Mouse (Mus musculus) C2C12 (cell line): Measurements from ENCODE around the gene Slc48a1.

ENCODE experiments used
- CEBPB ChIP-seq: IDR thresholded peaks from one replicate; pipeline ENCODE4 v1.6.1; 2011; ENCODE audit warnings: low read depth, mild to moderate bottlenecking, control low read depth, moderate library complexity
- CTCF ChIP-seq: IDR thresholded peaks from one replicate; pipeline ENCODE4 v1.5.1; 2011; ENCODE audit not compliant: control insufficient read depth, insufficient read depth, insufficient read length
- MYOG ChIP-seq: IDR thresholded peaks from one replicate; pipeline ENCODE4 v1.6.1; 2011; ENCODE audit not compliant: control insufficient read depth, insufficient read length; ENCODE audit errors: extremely low read depth
- USF1 ChIP-seq: IDR thresholded peaks from one replicate; pipeline ENCODE4 v1.6.1; 2011; ENCODE audit warnings: low read depth, mild to moderate bottlenecking, control low read depth, moderate library complexity

DNA sequence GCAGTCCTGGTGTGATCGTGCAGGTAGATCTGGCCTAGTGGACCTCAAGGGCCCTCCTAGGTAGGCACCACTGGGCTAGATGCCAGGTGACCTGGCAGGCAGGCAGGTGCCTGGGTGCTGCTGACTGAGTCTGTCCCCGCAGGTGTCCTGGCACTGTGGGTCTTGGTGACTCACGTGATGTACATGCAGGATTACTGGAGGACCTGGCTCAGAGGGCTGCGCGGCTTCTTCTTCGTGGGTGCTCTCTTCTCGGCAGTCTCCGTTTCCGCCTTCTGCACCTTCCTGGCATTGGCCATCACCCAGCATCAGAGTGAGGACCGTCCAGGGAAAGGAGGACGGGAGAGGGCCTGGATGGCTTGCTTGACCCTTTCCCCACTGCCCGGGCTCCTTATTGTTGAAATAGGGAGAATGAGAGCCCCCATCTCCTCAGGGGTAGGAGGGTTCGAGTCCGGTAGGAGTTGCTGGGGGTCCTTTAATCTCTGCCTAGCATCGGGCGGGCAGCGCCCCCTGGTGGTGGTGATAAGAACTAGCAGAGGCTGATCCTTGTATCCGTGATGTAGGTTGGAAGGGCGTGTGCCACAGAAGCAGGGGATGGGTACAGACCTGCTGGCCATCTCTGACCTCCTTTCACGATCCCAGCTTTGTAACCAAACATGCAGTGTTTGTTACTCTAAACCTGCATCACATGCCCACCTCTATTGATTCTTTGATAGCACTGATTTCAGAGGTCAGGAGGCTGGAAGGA lies 11.6 kb downstream of the Slc48a1 start:
- TF ChIP-seq CTCF (peak; percentile 79), USF1 (no peak), MYOG (no peak), CEBPB (no peak)
